Comparison of ENCODE assay signal across 19 mouse cellular contexts in the genomic region with DNA sequence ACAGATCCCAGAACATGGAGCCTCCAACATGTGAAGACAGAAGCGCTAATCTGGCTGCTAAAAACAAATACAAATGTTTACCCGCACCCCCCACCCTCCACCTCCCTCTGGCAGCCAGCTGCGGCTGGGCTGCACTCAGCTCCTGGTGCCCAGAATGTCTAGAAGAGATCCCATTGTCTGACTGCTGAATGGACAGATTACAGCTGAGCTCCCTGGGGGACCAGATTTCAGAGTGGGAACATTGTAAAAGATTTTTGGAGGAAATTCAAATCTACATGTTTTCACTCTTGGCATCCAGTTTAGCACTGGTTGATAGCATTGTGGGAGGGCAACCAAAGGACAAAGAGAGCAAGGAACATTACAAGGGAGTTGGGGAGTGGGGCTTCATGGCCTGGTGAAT.
DNase-seq lines count a peak whose midpoint lies in the region; ATAC-seq and TF ChIP-seq lines count a peak whose summit lies in the region.
"Had no signal": no experiment of that assay in that cellular context is flagged by ENCODE, and none has a peak within 500 bp of the region (broad histone marks: within the 10 kb centered on the region; RNA-seq: fewer than 3 reads in every experiment).

No protein-coding gene starts in this region.

- H3K9ac ChIP-seq in embryonic facial prominence, embryonic 14.5 days (ENCODE audit: low read depth, low read length) = no peak overlapping the region
- no peak overlapping the region for H3K9ac ChIP-seq in heart, adult 2 months (ENCODE audit: low read depth, low read length)
- H3K9ac ChIP-seq in lung, embryonic 16.5 days (ENCODE audit: low read length) = no peak overlapping the region
- H3K9ac ChIP-seq: embryonic facial prominence, embryonic 12.5 days; hindbrain, embryonic 14.5 days; liver, embryonic 13.5 days had no signal

- no peaks in the 10 kb centered on the region for H3K36me3 ChIP-seq in embryonic facial prominence, embryonic 14.5 days (ENCODE audit: control insufficient read depth, insufficient read depth, low read length)
- no peaks in the 10 kb centered on the region for H3K36me3 ChIP-seq in embryonic facial prominence, embryonic 10.5 days (replicated peaks)
- H3K36me3 ChIP-seq in heart, adult 2 months (ENCODE audit: control insufficient read depth, insufficient read depth, low read length) = peaks cover 7% of the 10 kb centered on the region
- no peaks in the 10 kb centered on the region for H3K36me3 ChIP-seq in lung, embryonic 16.5 days (ENCODE audit: control insufficient read depth, insufficient read depth, low read length)
- H3K36me3 ChIP-seq: embryonic facial prominence, embryonic 12.5 days; liver, embryonic 13.5 days had no signal

- intact Hi-C loops in heart, postnatal 10 days (cut with DNase I) = no loop called here
- intact Hi-C loops in heart, adult 2 months (cut with DNase I) = no loop called here

- no peaks in the 10 kb centered on the region for H3K27me3 ChIP-seq in embryonic facial prominence, embryonic 14.5 days (replicated peaks; ENCODE audit: control insufficient read depth, insufficient read depth, low read length)
- no peaks in the 10 kb centered on the region for H3K27me3 ChIP-seq in embryonic facial prominence, embryonic 10.5 days (replicated peaks; ENCODE audit: low read depth, poor library complexity, severe bottlenecking)
- H3K27me3 ChIP-seq in heart, adult 2 months (ENCODE audit: control insufficient read depth, insufficient read depth, low read length) = no peaks in the 10 kb centered on the region
- H3K27me3 ChIP-seq in lung, embryonic 16.5 days (ENCODE audit: control insufficient read depth, insufficient read depth, low read depth, low read length) = no peaks in the 10 kb centered on the region
- H3K27me3 ChIP-seq: CH12.LX; embryonic facial prominence, embryonic 12.5 days; liver, embryonic 13.5 days had no signal

- H3K79me2 ChIP-seq in heart, adult 2 months (replicated peaks; ENCODE audit: control insufficient read depth, insufficient read depth, low read length) = no peaks in the 10 kb centered on the region

- TF ChIP-seq POLR2A in heart, adult 2 months (IDR thresholded peaks at IDR 0.05; ENCODE audit: insufficient read depth, low read depth, low read length) = no peak

- WGBS in embryonic facial prominence, embryonic 14.5 days = 67% methylated on average over 3 of the region's 3 CpGs
- 48% methylated on average over 3 of the region's 3 CpGs for WGBS in embryonic facial prominence, embryonic 10.5 days
- 26% methylated on average over 3 of the region's 3 CpGs for WGBS in heart, adult 2 months
- 52% methylated on average over 3 of the region's 3 CpGs for WGBS in lung, embryonic 16.5 days

- ATAC-seq in embryonic facial prominence, embryonic 14.5 days (ENCODE audit: low read depth) = no peak
- peak; percentile 85 for ATAC-seq in lung, embryonic 16.5 days (ENCODE audit: low read depth)
- ATAC-seq: activated CD4-positive, CD25-positive, alpha-beta regulatory T cell, adult 4 months had no signal

- no peak for TF ChIP-seq CTCF in heart, adult 2 months (IDR thresholded peaks at IDR 0.05)

- no peak overlapping the region for H3K27ac ChIP-seq in embryonic facial prominence, embryonic 14.5 days (replicated peaks; ENCODE audit: low read depth, low read length)
- no peak overlapping the region for H3K27ac ChIP-seq in embryonic facial prominence, embryonic 10.5 days (replicated peaks)
- no peak overlapping the region for H3K27ac ChIP-seq in heart, adult 2 months
- peak overlapping the region; percentile 35 for H3K27ac ChIP-seq in lung, embryonic 16.5 days (ENCODE audit: low read length)
- H3K27ac ChIP-seq: embryonic facial prominence, embryonic 12.5 days; hindbrain, embryonic 14.5 days; liver, embryonic 13.5 days; stomach, postnatal 0 days had no signal

- H3K4me1 ChIP-seq in embryonic facial prominence, embryonic 14.5 days (ENCODE audit: control insufficient read depth, insufficient read depth, low read length) = no peaks in the 10 kb centered on the region
- no peaks in the 10 kb centered on the region for H3K4me1 ChIP-seq in embryonic facial prominence, embryonic 10.5 days
- H3K4me1 ChIP-seq in heart, adult 2 months (ENCODE audit: control insufficient read depth, insufficient read depth, low read length) = peaks cover 3% of the 10 kb centered on the region
- H3K4me1 ChIP-seq in lung, embryonic 16.5 days (replicated peaks; ENCODE audit: control insufficient read depth, insufficient read depth, low read length) = no peaks in the 10 kb centered on the region
- H3K4me1 ChIP-seq: embryonic facial prominence, embryonic 12.5 days; liver, embryonic 13.5 days had no signal

- H3K4me3 ChIP-seq in embryonic facial prominence, embryonic 14.5 days (ENCODE audit: low read depth, low read length) = no peak overlapping the region
- no peak overlapping the region for H3K4me3 ChIP-seq in embryonic facial prominence, embryonic 10.5 days
- no peak overlapping the region for H3K4me3 ChIP-seq in heart, adult 2 months
- H3K4me3 ChIP-seq in lung, embryonic 16.5 days (ENCODE audit: low read length) = no peak overlapping the region
- H3K4me3 ChIP-seq: embryonic facial prominence, embryonic 12.5 days; liver, embryonic 13.5 days; myocyte had no signal

- DNase-seq in embryonic facial prominence, embryonic 14.5 days (ENCODE audit: low spot score) = peak; percentile 42
- no peak for DNase-seq in embryonic facial prominence, embryonic 10.5 days (ENCODE audit: low spot score)
- DNase-seq in heart, postnatal 10 days = peak; percentile 18 to 26
- DNase-seq in heart, adult 2 months = no peak
- DNase-seq in lung, postnatal 36 days = no peak
- DNase-seq in NIH3T3 (ENCODE audit: low read depth) = peak; percentile 59
- no peak for DNase-seq in adrenal gland, postnatal 14 days
- DNase-seq: cerebellum, postnatal 25 days; gastrocnemius, postnatal 14 days; kidney, adult 11 months; kidney, postnatal 14 days; liver, embryonic 13.5 days had no signal

- H3K9me3 ChIP-seq in embryonic facial prominence, embryonic 14.5 days (ENCODE audit: control insufficient read depth, low read length) = no peaks in the 10 kb centered on the region
- H3K9me3 ChIP-seq in embryonic facial prominence, embryonic 10.5 days = no peaks in the 10 kb centered on the region
- no peaks in the 10 kb centered on the region for H3K9me3 ChIP-seq in lung, embryonic 16.5 days (ENCODE audit: control insufficient read depth, low read length)
- H3K9me3 ChIP-seq: embryonic facial prominence, embryonic 12.5 days; liver, embryonic 13.5 days had no signal

- no peak for TF ChIP-seq EP300 in heart, adult 2 months (IDR thresholded peaks at IDR 0.05; ENCODE audit: insufficient read depth, low read depth, low read length)

- H3K4me2 ChIP-seq in embryonic facial prominence, embryonic 14.5 days (ENCODE audit: low read depth, low read length) = no peak overlapping the region
- H3K4me2 ChIP-seq in lung, embryonic 16.5 days (ENCODE audit: low read depth, low read length) = no peak overlapping the region
- H3K4me2 ChIP-seq: embryonic facial prominence, embryonic 12.5 days; hindbrain, embryonic 14.5 days; liver, embryonic 13.5 days had no signal

Comparison
In these comparisons a context has a peak if more than half of its experiments do, and no peak if none do; other contexts are left out.
1. DNase-seq: peak in embryonic facial prominence, embryonic 14.5 days (single experiment), heart, postnatal 10 days (2 of 2) and NIH3T3 (single experiment); none in embryonic facial prominence, embryonic 10.5 days (single experiment), heart, adult 2 months (0 of 2), lung, postnatal 36 days (single experiment) and adrenal gland, postnatal 14 days (single experiment).